Mouse (Mus musculus) bone marrow macrophage, adult 2 months (primary cell): ENCODE data around the gene Hist1h2ad.

Experiments
- CTCF ChIP-seq: IDR thresholded peaks from 2 replicates; pipeline ENCODE4 v1.5.1; 2012; ENCODE audit warnings: low read depth, mild to moderate bottlenecking, low read length, moderate library complexity
- POLR2A ChIP-seq: IDR thresholded peaks from 2 replicates; pipeline ENCODE4 v1.6.1; 2012; ENCODE audit warnings: mild to moderate bottlenecking, low read depth, low read length, borderline replicate concordance

DNA sequence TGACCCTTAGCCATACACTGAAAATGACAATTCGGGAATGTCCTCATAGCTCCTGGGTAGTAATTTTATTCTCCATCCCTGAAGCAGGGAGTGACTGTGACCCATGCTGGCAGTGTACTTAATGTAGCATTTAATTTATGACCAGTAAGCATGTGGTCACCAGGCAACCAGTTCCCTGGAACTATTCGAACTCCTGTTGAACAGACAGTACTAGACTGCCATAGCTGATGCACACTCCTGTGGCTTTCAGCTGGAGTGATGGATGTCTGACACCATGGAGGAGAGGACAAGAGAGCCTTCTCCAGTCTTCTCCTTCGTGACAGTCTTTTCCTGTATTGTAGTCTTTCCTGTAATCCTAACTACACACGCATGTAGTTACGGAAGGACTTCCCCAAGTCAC, 45.2 kb upstream of the Hist1h2ad start:
- TF ChIP-seq POLR2A (no peak), CTCF (no peak)
